In genomic region chr15:36695199-36696129, GRCm38 (mm10) we compare ENCODE assay signal across 8 mouse cellular contexts.
DNase-seq lines count a peak whose midpoint lies in the region; ATAC-seq and TF ChIP-seq lines count a peak whose summit lies in the region.

No protein-coding gene starts in this region.

- H3K4me3 ChIP-seq in CH12.LX (replicated peaks in 1 of 3; ENCODE audit: low read depth in 2 of 3, low read length in 2 of 3, poor library complexity in 1 of 3): no peak overlapping the region
- peak overlapping the region; percentile 29 for H3K4me3 ChIP-seq in embryonic facial prominence, embryonic 14.5 days (ENCODE audit: low read depth, low read length)
- peak overlapping the region; percentile 39 for H3K4me3 ChIP-seq in hindbrain, embryonic 12.5 days

- peaks cover 2 to 8% of the 10 kb centered on the region in 2 experiments; a peak in 2 of 4 replicates for H3K4me1 ChIP-seq in CH12.LX (ENCODE audit: control insufficient read depth in 1 of 2, insufficient read depth in 2 of 2)
- no peaks in the 10 kb centered on the region for H3K4me1 ChIP-seq in embryonic facial prominence, embryonic 14.5 days (ENCODE audit: control insufficient read depth, insufficient read depth, low read length)
- H3K4me1 ChIP-seq in hindbrain, embryonic 12.5 days: 0 out of 2 replicates have a peak, but pooled peaks cover 3% of the 10 kb centered on the region

- H3K27me3 ChIP-seq in CH12.LX (replicated peaks): peaks cover 4% of the 10 kb centered on the region
- no peaks in the 10 kb centered on the region for H3K27me3 ChIP-seq in embryonic facial prominence, embryonic 14.5 days (replicated peaks; ENCODE audit: control insufficient read depth, insufficient read depth, low read length)
- H3K27me3 ChIP-seq in hindbrain, embryonic 12.5 days: no peaks in the 10 kb centered on the region

- H3K79me2 ChIP-seq in CH12.LX (replicated peaks; ENCODE audit: control insufficient read depth, extremely low read depth, insufficient read depth, poor library complexity, severe bottlenecking): no peaks in the 10 kb centered on the region

- H3K9me3 ChIP-seq in CH12.LX (replicated peaks; ENCODE audit: low read length): no peaks in the 10 kb centered on the region
- no peaks in the 10 kb centered on the region for H3K9me3 ChIP-seq in embryonic facial prominence, embryonic 14.5 days (ENCODE audit: control insufficient read depth, low read length)
- H3K9me3 ChIP-seq in hindbrain, embryonic 12.5 days (replicated peaks): no peaks in the 10 kb centered on the region

- dilution Hi-C loops in CH12.LX (cut with MboI; ENCODE audit: extremely low pct_ligation_motif_present, extremely low pct_unique_long_range_greater_than_20kb, low sequenced_read_pairs): no loop called here

- DNase-seq in CH12.LX (ENCODE audit: extremely low read depth): no peak
- peak; percentile 51 for DNase-seq in adrenal gland, postnatal 14 days
- DNase-seq in embryonic facial prominence, embryonic 14.5 days (ENCODE audit: low spot score): peak; percentile 87
- peak; percentile 29 to 35 for DNase-seq in layer of hippocampus, postnatal 25 days (ENCODE audit: extremely low spot score in 1 of 2, low spot score in 1 of 2)
- DNase-seq in lung, postnatal 14 days: peak; percentile 43
- DNase-seq in right cerebral cortex, postnatal 4 days: peak; percentile 31

- no peak for TF ChIP-seq POLR2A in CH12.LX (IDR thresholded peaks at IDR 0.05; ENCODE audit: low read depth, low read length)

- no peaks in the 10 kb centered on the region for H3K36me3 ChIP-seq in CH12.LX (replicated peaks in 1 of 2; ENCODE audit: control insufficient read depth in 1 of 2, insufficient read depth in 1 of 2, low read length in 1 of 2)
- no peaks in the 10 kb centered on the region for H3K36me3 ChIP-seq in embryonic facial prominence, embryonic 14.5 days (ENCODE audit: control insufficient read depth, insufficient read depth, low read length)
- no peaks in the 10 kb centered on the region for H3K36me3 ChIP-seq in hindbrain, embryonic 12.5 days

- H3K4me2 ChIP-seq in CH12.LX (ENCODE audit: insufficient read depth, low read depth, poor library complexity, severe bottlenecking): no peak overlapping the region
- peak overlapping the region; percentile 41 for H3K4me2 ChIP-seq in embryonic facial prominence, embryonic 14.5 days (ENCODE audit: low read depth, low read length)
- H3K4me2 ChIP-seq in hindbrain, embryonic 12.5 days (replicated peaks): peak overlapping the region; percentile 60

- 26% methylated on average over 14 of the region's 14 CpGs for WGBS in embryonic facial prominence, embryonic 14.5 days
- WGBS in hindbrain, embryonic 12.5 days: 28% methylated on average over 14 of the region's 14 CpGs

- peak; percentile 84 for ATAC-seq in embryonic facial prominence, embryonic 14.5 days (ENCODE audit: low read depth)
- ATAC-seq in hindbrain, embryonic 12.5 days (ENCODE audit: low FRiP score): peak; percentile 89
- ATAC-seq in activated CD4-positive, CD25-positive, alpha-beta regulatory T cell, adult 4 months: no peak

- H3K9ac ChIP-seq in CH12.LX (ENCODE audit: insufficient read depth, low read depth): no peak overlapping the region
- H3K9ac ChIP-seq in embryonic facial prominence, embryonic 14.5 days (ENCODE audit: low read depth, low read length): no peak overlapping the region
- H3K9ac ChIP-seq in hindbrain, embryonic 12.5 days: peak overlapping the region; percentile 49

- H3K27ac ChIP-seq in CH12.LX (ENCODE audit: insufficient read depth, low read depth): no peak overlapping the region
- H3K27ac ChIP-seq in embryonic facial prominence, embryonic 14.5 days (replicated peaks; ENCODE audit: low read depth, low read length): no peak overlapping the region
- H3K27ac ChIP-seq in hindbrain, embryonic 12.5 days: no peak overlapping the region

- TF ChIP-seq RAD21 in CH12.LX (IDR thresholded peaks at IDR 0.05; ENCODE audit: low read depth, low read length): no peak

- in situ Hi-C loops in CH12.LX (cut with MboI; ENCODE audit: low pct_ligation_motif_present, low pct_unique_long_range_greater_than_20kb, low sequenced_read_pairs): no loop called here

- no peak for TF ChIP-seq CTCF in CH12.LX (conservative IDR thresholded peaks at IDR 0.05 in 1 of 2, IDR thresholded peaks at IDR 0.05 in 1 of 2; ENCODE audit: low read depth in 2 of 2, low read length in 2 of 2)

- TF ChIP-seq EP300 in CH12.LX (IDR thresholded peaks at IDR 0.05; ENCODE audit: low read length): no peak

TF ChIP-seq in CH12.LX, 34 proteins besides CTCF, POLR2A, EP300 and RAD21:
- TF ChIP-seq JUND (conservative IDR thresholded peaks at IDR 0.05; ENCODE audit: low read depth, low read length): no peak
- TF ChIP-seq USF1 (IDR thresholded peaks at IDR 0.05; ENCODE audit: low read depth, low read length): peak; percentile 60
- peak; percentile 69 for TF ChIP-seq HCFC1 (IDR thresholded peaks at IDR 0.05; ENCODE audit: low read depth, low read length)
- TF ChIP-seq USF2 (conservative IDR thresholded peaks at IDR 0.05; ENCODE audit: low read depth, low read length): peak; percentile 39

Comparison
In these comparisons a context has a peak if more than half of its experiments do, and no peak if none do; other contexts are left out.
1. H3K4me3 ChIP-seq: peak in embryonic facial prominence, embryonic 14.5 days (single experiment) and hindbrain, embryonic 12.5 days (single experiment); none in CH12.LX (0 of 3).